Mouse (Mus musculus) T-helper 2 cell (primary cell): Measurements from ENCODE around the gene Vapb.

Experiments used
- in situ Hi-C: fragments of 300-600 bp; cut with MboI, MseI; formaldehyde crosslinking; loops from one replicate; pipeline ENCODE4 v1.15.1; 2025; ENCODE audit warnings: high pct_unique_total_duplicates

Gene Vapb

DNA sequence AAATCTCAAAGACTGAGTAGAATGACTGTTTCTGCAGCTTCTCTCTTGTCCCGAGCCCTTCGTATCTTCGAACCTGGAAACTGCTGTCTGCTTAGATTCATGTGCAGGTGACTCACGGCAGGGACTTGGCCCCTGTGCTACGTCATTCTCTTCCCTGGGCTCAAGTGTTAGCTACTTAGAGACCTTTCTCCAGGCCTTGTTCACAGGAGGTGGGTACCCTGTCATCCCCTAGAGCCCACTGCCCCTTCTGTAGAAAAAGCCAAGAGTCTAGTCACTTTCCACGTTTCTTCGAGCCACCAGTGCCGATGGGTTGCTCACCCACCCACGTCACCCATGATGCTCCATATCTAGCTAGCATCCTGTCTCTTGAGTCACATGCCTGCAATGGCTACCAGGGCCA, 89.9 kb downstream of the Vapb start:
- in situ Hi-C loops: no loop called here

GRCm38 (mm10) chr2:173828134-173828533, 90.8 kb downstream of the Vapb start:
- in situ Hi-C loops: no loop called here

DNA sequence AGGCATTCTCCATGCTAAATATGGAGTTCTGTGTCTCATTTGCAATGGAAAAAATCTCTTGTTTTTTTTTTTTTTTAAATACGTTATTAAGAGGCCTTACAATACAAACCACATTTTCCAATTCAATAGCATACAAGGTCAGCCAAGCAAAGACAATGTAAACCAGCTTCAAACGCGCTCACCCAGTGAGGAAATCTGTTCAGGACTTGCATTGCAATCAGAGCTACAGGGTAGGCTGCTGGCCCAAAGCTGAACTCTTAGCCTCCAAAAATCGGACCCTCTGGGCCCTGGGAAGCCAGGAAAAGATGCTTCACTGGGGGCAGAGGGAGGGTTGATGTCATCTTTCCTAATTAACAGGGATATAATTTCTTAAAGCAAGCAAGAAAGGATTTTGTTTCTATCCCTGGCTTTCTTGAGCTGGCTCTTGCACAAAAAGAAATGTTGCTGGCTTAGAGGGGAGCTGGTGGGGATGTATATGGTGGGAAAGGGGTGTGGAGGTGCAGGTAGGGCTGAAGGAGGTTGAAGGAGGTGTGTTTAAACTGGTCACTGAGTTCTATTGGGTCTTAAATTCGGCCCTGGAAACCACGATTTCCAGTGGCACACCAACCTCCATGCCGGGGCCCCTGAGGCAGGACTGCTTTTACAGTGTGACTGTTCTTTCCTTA, 95.6 kb downstream of the Vapb start:
- in situ Hi-C loops: no loop called here
